Mouse (Mus musculus): ENCODE measurements at regions not wholly inside any gene's neighbourhood (a gene's known extent, or its start where the extent isn't known, plus 50 kb on each side); places are given as distances from the start of the nearest gene placed in this dataset.

DNA sequence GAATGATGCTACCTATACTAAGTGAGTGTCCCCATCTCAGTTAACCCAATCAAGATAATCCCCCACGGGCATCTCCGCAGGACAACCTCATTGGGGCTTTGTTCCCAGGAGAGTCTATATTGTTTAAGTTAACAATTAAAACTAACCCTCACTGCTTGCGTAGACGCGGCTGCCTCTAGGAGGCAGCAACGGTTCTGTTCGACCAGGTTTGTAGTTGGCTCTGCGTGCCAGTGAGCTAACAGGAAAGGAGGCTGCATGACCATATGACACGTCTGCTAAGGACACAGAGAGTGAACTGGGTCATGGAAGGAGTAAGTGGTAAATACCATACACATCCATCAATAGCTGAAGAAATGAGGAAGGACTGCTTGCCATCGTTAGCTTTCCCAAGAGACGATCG lies 92.0 kb downstream of the Mis18a start:
- TF ChIP-seq NANOG (IDR thresholded peaks at IDR 0.05; ENCODE audit: borderline replicate concordance, low read length) (no peak), POU5F1 (IDR thresholded peaks at IDR 0.05; ENCODE audit: borderline replicate concordance, low read length) (no peak), CTCF (conservative IDR thresholded peaks at IDR 0.05; ENCODE audit: low read length) (peak; percentile 19)
- Histone ChIP-seq H3K4me1 (replicated peaks; ENCODE audit: low read depth, low read length) (no peaks in the 10 kb centered on the region), H3K4me3 (replicated peaks; ENCODE audit: low read length) (no peak overlapping the region), H3K36me3 (ENCODE audit: insufficient read depth, low read length) (no peaks in the 10 kb centered on the region), H3K9me3 (ENCODE audit: low read length) (peaks cover 3% of the 10 kb centered on the region; the same call in 1 of the 2 replicates), H3K27me3 (ENCODE audit: insufficient read depth, low read length) (no peaks in the 10 kb centered on the region; the same call in 1 of the 2 replicates)

DNA sequence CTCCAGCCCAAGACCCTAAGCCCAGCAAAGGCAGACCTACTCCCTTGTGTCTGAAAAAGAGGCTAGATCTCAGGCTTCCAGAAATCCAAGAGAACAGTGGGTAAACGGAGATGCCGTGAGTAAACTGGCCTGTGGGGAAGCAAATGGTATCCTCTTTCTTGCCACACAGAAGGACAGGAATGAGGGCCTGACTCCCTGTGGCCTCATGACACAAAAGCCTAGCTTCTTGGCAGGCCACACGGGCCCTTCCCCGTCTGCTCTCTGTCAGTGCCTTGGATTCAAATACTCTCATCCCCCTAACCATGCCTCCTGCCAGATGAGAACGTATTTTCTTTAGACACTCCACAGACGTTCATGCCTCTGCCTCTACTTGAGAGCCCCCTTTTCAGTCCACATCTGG lies 97.2 kb downstream of the Mis18a start:
- no peak for TF ChIP-seq NANOG (IDR thresholded peaks at IDR 0.05; ENCODE audit: borderline replicate concordance, low read length)
- no peak for TF ChIP-seq CTCF (conservative IDR thresholded peaks at IDR 0.05; ENCODE audit: low read length)
- no peak for TF ChIP-seq POU5F1 (IDR thresholded peaks at IDR 0.05; ENCODE audit: borderline replicate concordance, low read length)
- peaks cover 3% of the 10 kb centered on the region; the same call in 1 of the 2 replicates for H3K9me3 ChIP-seq (ENCODE audit: low read length)
- no peak overlapping the region for H3K4me3 ChIP-seq (replicated peaks; ENCODE audit: low read length)
- peaks cover 6% of the 10 kb centered on the region; the same call in 1 of the 2 replicates for H3K27me3 ChIP-seq (ENCODE audit: insufficient read depth, low read length)
- peaks cover 20% of the 10 kb centered on the region for H3K4me1 ChIP-seq (replicated peaks; ENCODE audit: low read depth, low read length)
- H3K36me3 ChIP-seq (ENCODE audit: insufficient read depth, low read length) = no peaks in the 10 kb centered on the region

DNA sequence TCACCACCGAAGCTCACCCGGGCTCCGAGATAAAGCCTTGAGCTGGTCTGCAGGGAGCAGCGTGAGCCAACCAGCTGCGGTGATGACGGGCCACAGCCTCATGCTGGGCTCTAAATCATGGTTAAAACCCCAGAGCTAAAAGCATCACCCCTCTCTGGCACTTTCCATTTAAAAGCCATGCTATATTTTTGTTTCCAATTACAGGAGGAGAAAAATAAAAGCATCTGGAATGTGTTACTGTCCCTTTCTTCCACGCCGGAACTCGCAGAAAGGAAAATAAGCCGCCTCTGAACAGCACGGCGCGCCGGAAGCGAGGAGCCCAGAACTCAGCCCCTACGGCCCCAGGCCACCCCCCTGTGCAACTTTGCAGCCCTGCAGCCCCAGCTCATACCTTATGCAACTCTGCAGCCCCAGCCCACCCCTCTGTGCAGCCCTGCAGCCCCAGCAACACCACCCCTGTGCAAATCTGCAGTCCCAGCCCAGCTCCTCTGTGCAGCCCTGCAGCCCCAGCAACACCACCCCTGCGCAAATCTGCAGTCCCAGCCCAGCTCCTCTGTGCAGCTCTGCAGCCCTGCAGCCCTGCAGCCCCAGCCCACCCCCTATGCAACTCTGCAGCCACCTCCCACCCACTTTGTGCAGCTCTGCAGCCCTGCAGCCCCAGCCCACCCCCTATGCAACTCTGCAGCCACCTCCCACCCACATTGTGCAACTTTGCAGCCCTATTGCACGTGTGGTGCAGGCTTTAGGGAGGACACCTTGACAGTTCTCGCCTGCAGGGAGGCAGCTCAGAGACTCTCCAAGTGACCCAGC lies 97.9 kb downstream of the Mis18a start:
- TF ChIP-seq POU5F1 (IDR thresholded peaks at IDR 0.05; ENCODE audit: borderline replicate concordance, low read length) = no peak
- TF ChIP-seq NANOG (IDR thresholded peaks at IDR 0.05; ENCODE audit: borderline replicate concordance, low read length) = no peak
- TF ChIP-seq CTCF (conservative IDR thresholded peaks at IDR 0.05; ENCODE audit: low read length) = no peak

DNA sequence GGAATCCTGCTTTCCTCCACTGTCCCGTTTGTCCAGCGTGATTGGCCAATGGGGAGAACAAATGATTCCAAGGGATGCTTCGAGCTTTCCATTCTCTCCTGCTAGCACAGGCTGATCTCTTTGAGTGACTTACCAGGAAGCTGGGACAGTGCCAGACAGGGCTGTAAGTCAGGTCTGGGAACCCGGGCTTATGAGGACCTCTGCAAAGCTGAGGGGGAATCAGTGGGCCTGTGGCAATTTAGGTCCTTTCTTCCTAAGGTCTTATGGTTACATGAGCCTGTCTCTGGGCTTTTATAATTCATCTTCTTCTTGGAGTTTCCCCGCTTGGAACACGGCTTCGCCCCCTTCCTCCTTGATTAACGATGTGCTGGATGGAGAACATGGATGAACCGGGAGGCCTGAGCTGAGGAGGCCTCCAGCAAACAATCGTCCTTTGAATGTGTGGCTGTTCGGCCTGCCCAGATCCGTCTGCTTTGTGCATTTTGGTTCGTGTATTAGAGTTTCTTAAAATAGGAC lies 98.5 kb downstream of the Mis18a start:
- Histone ChIP-seq H3K4me1 (replicated peaks; ENCODE audit: low read depth, low read length) (peaks cover 33% of the 10 kb centered on the region), H3K9me3 (ENCODE audit: low read length) (peaks cover 4% of the 10 kb centered on the region; the same call in 1 of the 2 replicates), H3K4me3 (replicated peaks; ENCODE audit: low read length) (no peak overlapping the region), H3K36me3 (ENCODE audit: insufficient read depth, low read length) (no peaks in the 10 kb centered on the region), H3K27me3 (ENCODE audit: insufficient read depth, low read length) (peaks cover 6% of the 10 kb centered on the region; the same call in 1 of the 2 replicates)
- no peak for TF ChIP-seq NANOG (IDR thresholded peaks at IDR 0.05; ENCODE audit: borderline replicate concordance, low read length)
- no peak for TF ChIP-seq POU5F1 (IDR thresholded peaks at IDR 0.05; ENCODE audit: borderline replicate concordance, low read length)
- no peak for TF ChIP-seq CTCF (conservative IDR thresholded peaks at IDR 0.05; ENCODE audit: low read length)

More for the DNA sequence above, 97.9 kb downstream of the Mis18a start:
- Histone ChIP-seq H3K4me1 (replicated peaks; ENCODE audit: low read depth, low read length) (peaks cover 27% of the 10 kb centered on the region), H3K4me3 (replicated peaks; ENCODE audit: low read length) (no peak overlapping the region), H3K9me3 (ENCODE audit: low read length) (peaks cover 3% of the 10 kb centered on the region; the same call in 1 of the 2 replicates), H3K36me3 (ENCODE audit: insufficient read depth, low read length) (no peaks in the 10 kb centered on the region), H3K27me3 (ENCODE audit: insufficient read depth, low read length) (peaks cover 6% of the 10 kb centered on the region; the same call in 1 of the 2 replicates)

DNA sequence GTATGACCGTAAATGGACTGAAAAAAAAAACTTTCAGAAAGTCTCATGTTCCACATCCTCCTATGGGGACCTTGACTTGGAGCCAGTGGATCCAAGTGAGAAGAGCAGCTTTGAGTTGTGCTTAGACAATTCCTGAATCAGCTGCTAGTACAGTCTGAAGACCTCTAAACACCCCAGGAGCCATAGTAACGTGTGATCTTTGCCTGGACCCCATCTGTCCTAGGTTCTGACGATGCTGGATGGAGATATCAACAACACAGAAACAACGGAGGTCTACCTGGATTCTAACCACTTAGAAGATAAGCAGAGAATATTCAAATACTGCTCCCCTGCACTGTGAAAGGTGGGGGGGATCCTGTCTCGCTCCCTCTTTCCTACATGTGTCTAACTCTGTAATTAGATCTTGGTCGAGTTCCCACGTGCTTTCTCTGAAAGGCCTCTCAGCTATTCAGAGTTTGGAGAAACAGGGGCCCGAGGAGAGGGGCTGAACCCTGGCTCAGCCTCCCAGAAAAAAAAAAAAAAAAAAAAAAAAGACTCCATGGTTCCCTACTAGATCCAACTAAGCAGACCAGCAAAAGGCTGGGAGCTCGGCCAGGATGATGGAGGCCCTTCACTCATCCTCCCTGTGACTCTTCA lies 101.1 kb downstream of the Mis18a start:
- H3K27me3 ChIP-seq (ENCODE audit: insufficient read depth, low read length) = peaks cover 14% of the 10 kb centered on the region; the same call in 1 of the 2 replicates
- TF ChIP-seq POU5F1 (IDR thresholded peaks at IDR 0.05; ENCODE audit: borderline replicate concordance, low read length) = no peak
- no peak for TF ChIP-seq CTCF (conservative IDR thresholded peaks at IDR 0.05; ENCODE audit: low read length)
- no peak for TF ChIP-seq NANOG (IDR thresholded peaks at IDR 0.05; ENCODE audit: borderline replicate concordance, low read length)
- 0 out of 2 replicates have a peak, but pooled peaks cover 4% of the 10 kb centered on the region for H3K9me3 ChIP-seq (ENCODE audit: low read length)
- H3K4me1 ChIP-seq (replicated peaks; ENCODE audit: low read depth, low read length) = peaks cover 36% of the 10 kb centered on the region
- no peak overlapping the region for H3K4me3 ChIP-seq (replicated peaks; ENCODE audit: low read length)
- no peaks in the 10 kb centered on the region for H3K36me3 ChIP-seq (ENCODE audit: insufficient read depth, low read length)

DNA sequence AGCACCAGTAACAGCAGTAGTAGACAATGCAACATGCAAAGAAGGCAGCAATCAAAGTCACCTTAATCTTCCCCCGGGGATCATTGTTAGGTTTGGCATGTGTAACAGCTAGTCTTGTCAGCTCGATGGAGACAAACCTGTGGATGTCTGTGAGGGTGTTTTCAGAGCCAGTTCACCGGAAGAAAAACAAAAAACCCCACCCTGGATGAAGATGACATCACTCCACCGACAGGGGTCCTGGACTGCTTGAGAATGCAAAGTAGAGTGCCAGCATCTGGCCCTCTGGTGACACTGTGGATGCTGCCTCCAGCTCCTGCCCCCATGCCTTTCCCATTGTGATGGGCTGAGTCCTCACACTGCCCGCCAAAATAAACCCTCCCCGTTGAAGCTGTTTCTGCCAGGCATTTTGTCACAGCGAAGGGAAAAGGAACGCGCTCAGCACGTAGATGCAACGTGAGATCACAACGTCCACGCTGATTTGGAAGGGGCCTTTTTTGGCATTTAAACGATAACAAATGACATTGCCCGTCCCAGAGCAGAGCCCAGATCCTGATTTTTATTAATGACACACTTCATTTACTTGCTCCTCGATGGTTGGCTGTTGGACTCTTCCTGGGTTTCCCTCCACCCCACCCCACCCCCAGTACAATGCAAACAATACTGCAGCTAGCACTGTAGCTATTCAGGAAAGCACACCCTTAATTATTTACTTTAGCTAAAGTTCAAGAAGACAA lies 101.7 kb downstream of the Mis18a start:
- Histone ChIP-seq H3K27me3 (ENCODE audit: insufficient read depth, low read length) (peaks cover 17% of the 10 kb centered on the region; the same call in 1 of the 2 replicates), H3K4me3 (replicated peaks; ENCODE audit: low read length) (no peak overlapping the region), H3K4me1 (replicated peaks; ENCODE audit: low read depth, low read length) (peaks cover 36% of the 10 kb centered on the region), H3K9me3 (ENCODE audit: low read length) (0 out of 2 replicates have a peak, but pooled peaks cover 4% of the 10 kb centered on the region), H3K36me3 (ENCODE audit: insufficient read depth, low read length) (no peaks in the 10 kb centered on the region)
- TF ChIP-seq NANOG (IDR thresholded peaks at IDR 0.05; ENCODE audit: borderline replicate concordance, low read length) = no peak
- no peak for TF ChIP-seq POU5F1 (IDR thresholded peaks at IDR 0.05; ENCODE audit: borderline replicate concordance, low read length)
- no peak for TF ChIP-seq CTCF (conservative IDR thresholded peaks at IDR 0.05; ENCODE audit: low read length)

DNA sequence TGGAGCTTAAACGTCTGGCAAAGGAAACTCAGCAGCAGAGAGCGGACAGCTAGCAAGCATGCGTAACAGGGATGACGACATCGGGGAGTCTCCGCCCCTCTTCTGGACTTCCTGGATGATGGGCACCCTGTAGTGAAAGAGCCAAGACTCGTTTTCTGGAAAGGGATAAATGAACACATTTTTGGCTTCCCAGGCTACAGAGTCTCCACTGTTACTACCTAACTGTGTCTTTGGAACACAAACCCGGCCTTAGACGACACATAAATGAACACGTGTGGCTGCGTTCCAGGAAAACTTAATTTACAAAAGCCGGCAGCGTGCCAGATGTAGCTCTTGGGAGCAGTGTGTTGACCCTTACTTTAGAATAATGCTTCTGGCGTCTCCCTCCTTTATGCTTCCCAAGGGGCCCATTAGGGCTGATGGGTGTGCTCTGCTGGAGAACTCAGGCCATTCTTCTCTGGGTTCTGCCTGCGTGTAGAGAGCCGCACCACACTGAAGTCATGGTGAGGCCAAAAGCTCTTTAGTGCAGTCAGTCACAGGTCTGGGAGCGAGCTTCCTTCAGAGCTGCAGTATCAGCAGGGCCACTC lies 103.1 kb downstream of the Mis18a start:
- TF ChIP-seq NANOG (IDR thresholded peaks at IDR 0.05; ENCODE audit: borderline replicate concordance, low read length) = no peak
- TF ChIP-seq CTCF (conservative IDR thresholded peaks at IDR 0.05; ENCODE audit: low read length) = no peak
- TF ChIP-seq POU5F1 (IDR thresholded peaks at IDR 0.05; ENCODE audit: borderline replicate concordance, low read length) = no peak
- Histone ChIP-seq H3K27me3 (ENCODE audit: insufficient read depth, low read length) (0 out of 2 replicates have a peak, but pooled peaks cover 14% of the 10 kb centered on the region), H3K4me3 (replicated peaks; ENCODE audit: low read length) (peak overlapping the region; percentile 49), H3K9me3 (ENCODE audit: low read length) (0 out of 2 replicates have a peak, but pooled peaks cover 4% of the 10 kb centered on the region), H3K36me3 (ENCODE audit: insufficient read depth, low read length) (no peaks in the 10 kb centered on the region), H3K4me1 (replicated peaks; ENCODE audit: low read depth, low read length) (peaks cover 36% of the 10 kb centered on the region)

Data from E14TG2a.4 (cell line).